Mouse (Mus musculus) macrophage (primary cell): ENCODE data around the gene Dbh. TPM values are rescaled to one million over a fixed set of nuclear protein-coding genes. Genes with fewer than 3 reads are reported as not detected.

ENCODE experiments used
- H3K27ac ChIP-seq: fragments of 350-480 bp; formaldehyde crosslinking; 2 replicates; pipeline ENCODE4 v1.9.0; 2021
- H3K36me3 ChIP-seq: fragments of 350-480 bp; formaldehyde crosslinking; 2 replicates; pipeline ENCODE4 v1.9.0; 2021; ENCODE audit errors: inconsistent target
- H3K4me3 ChIP-seq: fragments of 350-480 bp; formaldehyde crosslinking; 2 replicates; pipeline ENCODE4 v1.9.0; 2021; ENCODE audit errors: inconsistent target
- H3K79me2 ChIP-seq: fragments of 350-480 bp; formaldehyde crosslinking; 2 replicates; pipeline ENCODE4 v1.9.0; 2021; ENCODE audit errors: inconsistent target
- WGBS: methylation state at CpG from one replicate; pipeline ENCODE4 v1.1.7; 2026; ENCODE audit warnings: inconsistent platforms; ENCODE audit not compliant: missing documents; 5-methylcytosine and 5-hydroxymethylcytosine counted together
- polyA plus RNA-seq: library from polyadenylated mRNA; stranded (reverse); fragments of 250-400 nt; gene quantifications from 3 replicates; pipeline ENCODE4 v1.2.4, GENCODE M21; 2018; ENCODE audit warnings: inconsistent platforms

The Dbh gene
- polyA plus RNA-seq, 1 experiment from 2014 or later: not detected

GRCm38 (mm10) chr2:27189994-27190393, 25.0 kb downstream of the Dbh start:
- 96% methylated on average over 4 of the region's 4 CpGs for WGBS
- Histone ChIP-seq H3K36me3 (no peaks in the 10 kb centered on the region), H3K4me3 (no peak overlapping the region), H3K27ac (no peak overlapping the region), H3K79me2 (no peaks in the 10 kb centered on the region)

- Histone ChIP-seq H3K36me3 (no peaks in the 10 kb centered on the region), H3K79me2 (no peaks in the 10 kb centered on the region), H3K27ac (no peak overlapping the region), H3K4me3 (no peak overlapping the region)
- 45% methylated on average over 5 of the region's 5 CpGs for WGBS
These were observed 33.7 kb downstream of the Dbh start for GRCm38 (mm10) chr2:27198551-27199246.

- WGBS: 86% methylated on average over 1 of the region's 1 CpGs
- H3K4me3 ChIP-seq: no peak overlapping the region
These were observed 35.6 kb downstream of the Dbh start for GRCm38 (mm10) chr2:27200586-27200985.

GRCm38 (mm10) chr2:27205666-27206065, 40.6 kb downstream of the Dbh start:
- H3K79me2 ChIP-seq: no peaks in the 10 kb centered on the region
- 88% methylated on average over 9 of the region's 10 CpGs for WGBS
- H3K36me3 ChIP-seq: no peaks in the 10 kb centered on the region
- H3K4me3 ChIP-seq: no peak overlapping the region
- H3K27ac ChIP-seq: no peak overlapping the region

More at GRCm38 (mm10) chr2:27200586-27200985, 35.6 kb downstream of the Dbh start:
- H3K27ac ChIP-seq: no peak overlapping the region
- H3K79me2 ChIP-seq: no peaks in the 10 kb centered on the region
- no peaks in the 10 kb centered on the region for H3K36me3 ChIP-seq

- 90% methylated on average over 15 of the region's 15 CpGs for WGBS
- Histone ChIP-seq H3K36me3 (no peaks in the 10 kb centered on the region), H3K27ac (no peak overlapping the region), H3K4me3 (no peak overlapping the region), H3K79me2 (no peaks in the 10 kb centered on the region)
These were observed 41.2 kb downstream of the Dbh start for GRCm38 (mm10) chr2:27206128-27206797.

- Histone ChIP-seq H3K4me3 (no peak overlapping the region), H3K79me2 (no peaks in the 10 kb centered on the region), H3K27ac (no peak overlapping the region), H3K36me3 (no peaks in the 10 kb centered on the region)
- 94% methylated on average over 5 of the region's 5 CpGs for WGBS
These were observed 42.1 kb downstream of the Dbh start for GRCm38 (mm10) chr2:27207126-27207525.

- H3K36me3 ChIP-seq: no peaks in the 10 kb centered on the region
- H3K79me2 ChIP-seq: no peaks in the 10 kb centered on the region
- no peak overlapping the region for H3K27ac ChIP-seq
- WGBS: 84% methylated on average over 9 of the region's 9 CpGs
- H3K4me3 ChIP-seq: no peak overlapping the region
These were observed 44.3 kb downstream of the Dbh start for GRCm38 (mm10) chr2:27209370-27209769.

- 55% methylated on average over 5 of the region's 5 CpGs for WGBS
- no peaks in the 10 kb centered on the region for H3K79me2 ChIP-seq
- no peaks in the 10 kb centered on the region for H3K36me3 ChIP-seq
- H3K4me3 ChIP-seq: no peak overlapping the region
- no peak overlapping the region for H3K27ac ChIP-seq
These were observed 44.8 kb downstream of the Dbh start for GRCm38 (mm10) chr2:27209816-27210215.

- Histone ChIP-seq H3K27ac (no peak overlapping the region), H3K4me3 (no peak overlapping the region), H3K79me2 (no peaks in the 10 kb centered on the region), H3K36me3 (no peaks in the 10 kb centered on the region)
- 60% methylated on average over 7 of the region's 7 CpGs for WGBS
These were observed 45.2 kb downstream of the Dbh start for GRCm38 (mm10) chr2:27210255-27210654.

GRCm38 (mm10) chr2:27210676-27211210, 45.7 kb downstream of the Dbh start:
- Histone ChIP-seq H3K36me3 (no peaks in the 10 kb centered on the region), H3K27ac (no peak overlapping the region)
- WGBS: 57% methylated on average over 12 of the region's 12 CpGs

GRCm38 (mm10) chr2:27211966-27212893, 47.2 kb downstream of the Dbh start:
- Histone ChIP-seq H3K36me3 (no peaks in the 10 kb centered on the region), H3K79me2 (no peaks in the 10 kb centered on the region), H3K27ac (no peak overlapping the region), H3K4me3 (no peak overlapping the region)
- WGBS: 54% methylated on average over 8 of the region's 8 CpGs

More at GRCm38 (mm10) chr2:27210676-27211210, 45.7 kb downstream of the Dbh start:
- Histone ChIP-seq H3K4me3 (no peak overlapping the region), H3K79me2 (no peaks in the 10 kb centered on the region)

- 96% methylated on average over 2 of the region's 2 CpGs for WGBS
- no peak overlapping the region for H3K27ac ChIP-seq
These were observed 50.5 kb downstream of the Dbh start for GRCm38 (mm10) chr2:27215537-27215936.

GRCm38 (mm10) chr2:27218121-27218544, 53.1 kb downstream of the Dbh start:
- WGBS: 79% methylated on average over 2 of the region's 2 CpGs
- Histone ChIP-seq H3K36me3 (no peaks in the 10 kb centered on the region), H3K4me3 (no peak overlapping the region), H3K27ac (no peak overlapping the region), H3K79me2 (no peaks in the 10 kb centered on the region)

More at GRCm38 (mm10) chr2:27215537-27215936, 50.5 kb downstream of the Dbh start:
- Histone ChIP-seq H3K4me3 (no peak overlapping the region), H3K36me3 (no peaks in the 10 kb centered on the region), H3K79me2 (no peaks in the 10 kb centered on the region)

- Histone ChIP-seq H3K36me3 (no peaks in the 10 kb centered on the region), H3K27ac (no peak overlapping the region), H3K4me3 (no peak overlapping the region), H3K79me2 (no peaks in the 10 kb centered on the region)
- 92% methylated on average over 8 of the region's 8 CpGs for WGBS
These were observed 53.5 kb downstream of the Dbh start for GRCm38 (mm10) chr2:27218569-27218968.
